Mouse (Mus musculus): Measurements from ENCODE around the gene Arl6ip5.

The Arl6ip5 gene

DNA sequence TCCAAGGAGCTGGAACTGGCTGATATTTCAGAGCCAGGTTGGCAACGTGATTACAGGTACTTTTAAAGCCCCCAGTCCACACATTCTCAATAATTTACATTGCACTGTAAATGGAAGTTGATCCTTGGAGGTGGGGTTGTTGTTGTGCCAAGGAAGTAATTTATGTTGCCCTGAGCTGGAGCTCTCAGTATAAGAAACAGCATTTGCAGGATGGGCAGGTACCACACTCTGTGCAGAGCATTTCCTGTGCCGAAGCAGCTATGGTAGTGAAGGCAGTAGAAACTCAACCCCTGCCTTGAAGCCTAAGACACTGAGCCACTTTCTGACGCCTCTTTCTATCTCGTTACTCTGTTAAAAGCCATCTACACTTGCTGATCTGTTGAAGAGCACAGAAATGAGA is 65.3 kb downstream of the Arl6ip5 start:
- DNase-seq: no peak

DNA sequence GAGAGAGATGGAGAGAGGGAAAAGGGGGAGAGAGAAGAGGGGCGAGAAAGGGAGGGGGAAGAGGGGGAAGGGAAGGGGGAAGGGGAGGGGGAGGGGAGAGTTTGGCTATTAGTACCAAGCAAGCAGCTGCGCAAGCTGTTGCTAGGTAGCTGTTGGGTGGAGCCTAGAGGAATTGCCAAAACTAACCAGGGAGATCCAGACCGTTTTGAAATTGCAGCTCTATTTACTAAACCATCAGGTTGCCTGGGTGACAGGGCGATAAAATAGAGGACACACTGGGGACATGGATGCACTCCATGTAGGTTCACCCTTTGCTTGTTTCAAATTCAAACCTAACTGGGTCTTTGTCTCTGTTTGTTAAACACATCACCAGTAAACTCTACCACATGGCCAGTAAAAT is 65.9 kb downstream of the Arl6ip5 start:
- no peak for DNase-seq

DNA sequence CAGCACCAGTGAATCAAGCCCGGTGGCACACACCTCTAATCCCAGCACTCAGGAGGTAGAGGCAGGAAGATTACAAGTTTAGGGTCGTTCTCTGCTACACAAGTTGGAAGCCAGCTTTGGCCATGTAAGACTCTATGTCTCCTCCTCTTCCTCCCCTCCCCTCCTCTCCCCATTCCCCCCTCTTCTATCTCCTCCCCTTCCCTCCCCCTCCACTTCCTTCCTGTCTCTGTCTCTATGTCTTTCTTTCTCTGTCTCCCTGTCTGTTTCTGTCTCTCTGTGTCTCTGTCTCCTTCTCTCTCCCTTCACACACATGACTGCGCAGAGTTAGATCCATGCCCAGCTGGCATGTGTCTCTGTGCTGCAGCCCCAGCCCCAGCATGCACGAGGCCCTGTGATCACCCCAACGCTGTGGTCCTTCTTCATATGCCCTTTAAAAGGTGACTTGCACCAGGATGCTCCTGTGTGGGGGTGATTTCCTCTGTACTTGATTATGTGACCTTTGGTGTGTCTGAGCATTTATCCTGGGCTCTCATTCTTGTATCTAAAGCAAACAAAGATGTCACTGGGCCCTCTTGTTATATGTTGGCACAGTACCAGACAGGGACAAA is 66.5 kb downstream of the Arl6ip5 start:
- DNase-seq: no peak

DNA sequence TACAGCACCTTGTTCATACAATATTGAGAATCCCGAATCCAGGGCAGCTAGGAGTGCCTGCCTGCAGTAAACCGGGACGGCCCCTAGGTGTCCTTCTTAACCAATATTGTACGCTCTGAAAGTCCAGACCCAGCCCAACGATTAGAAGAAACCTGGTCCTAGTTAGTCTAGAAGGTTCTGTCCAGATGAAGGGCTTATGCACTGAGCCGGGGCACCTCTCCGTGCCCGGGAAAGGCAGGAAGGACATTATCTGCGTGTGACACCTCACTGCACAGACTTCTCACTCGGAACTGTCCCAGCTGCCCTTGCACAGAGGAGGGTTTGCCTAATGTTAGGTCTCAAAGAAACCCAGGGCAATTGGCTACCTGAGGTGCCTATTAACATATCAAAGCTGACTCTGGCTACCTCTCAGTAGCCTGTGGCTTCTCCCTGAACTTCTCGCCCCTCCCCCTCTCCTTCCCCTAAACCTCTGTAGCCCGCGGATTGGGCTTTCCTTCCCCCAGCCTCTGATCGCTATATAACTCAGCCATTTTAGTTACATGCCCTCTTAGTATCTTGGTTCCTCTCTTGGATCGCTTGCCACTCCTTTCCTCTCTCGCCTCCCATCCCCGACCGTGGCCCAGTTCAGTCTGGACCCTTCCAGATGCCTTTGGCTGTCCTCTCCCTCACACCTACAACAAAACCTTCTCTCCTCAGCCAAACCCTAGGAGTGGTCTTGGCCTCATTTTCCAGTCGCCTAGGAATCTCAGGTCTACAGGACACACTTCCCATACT is 67.7 kb downstream of the Arl6ip5 start:
- DNase-seq: peak; percentile 65

DNA sequence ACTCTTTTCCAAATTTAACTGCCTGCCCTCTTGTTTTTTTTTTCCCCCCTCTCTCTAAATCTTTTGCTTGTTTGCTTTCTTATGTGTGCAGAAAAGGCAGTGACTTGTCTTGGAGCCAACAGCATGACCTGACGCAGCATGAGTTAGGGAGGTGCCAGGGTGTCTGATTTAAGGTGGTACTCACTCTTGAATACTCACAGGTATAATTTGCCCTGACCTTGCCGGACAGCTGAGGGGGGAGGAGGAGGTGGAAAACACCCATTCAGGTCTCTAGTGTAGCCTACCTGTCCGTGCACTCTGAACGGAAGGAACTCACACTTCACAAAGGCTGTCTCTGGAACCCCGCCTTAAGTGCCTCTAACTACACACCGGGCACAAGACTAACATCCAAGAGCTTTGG is 68.4 kb downstream of the Arl6ip5 start:
- DNase-seq: no peak
